Mouse (Mus musculus): ENCODE measurements at regions not wholly inside any gene's neighbourhood (a gene's known extent, or its start where the extent isn't known, plus 50 kb on each side); places are given as distances from the start of the nearest gene placed in this dataset.

- H3K4me1 ChIP-seq (ENCODE audit: control insufficient read depth in 1 of 2, insufficient read depth in 2 of 2, low read length in 2 of 2) = no peaks in the 10 kb centered on the region
- H3K27me3 ChIP-seq (ENCODE audit: control insufficient read depth in 1 of 2, insufficient read depth in 2 of 2, low read length in 2 of 2) = no peaks in the 10 kb centered on the region
- H3K4me3 ChIP-seq (ENCODE audit: control insufficient read depth in 1 of 2, insufficient read depth in 1 of 2, low read depth in 2 of 2, low read length in 2 of 2) = no peak overlapping the region
- no peak for DNase-seq (ENCODE audit: low read depth, low spot score)
- H3K27ac ChIP-seq (ENCODE audit: control insufficient read depth, low read depth, low read length) = no peak overlapping the region
- H3K36me3 ChIP-seq (ENCODE audit: control insufficient read depth in 1 of 2, insufficient read depth in 2 of 2, low read length in 2 of 2) = no peaks in the 10 kb centered on the region
- H3K9ac ChIP-seq (ENCODE audit: control insufficient read depth, low read depth, low read length, poor library complexity, severe bottlenecking) = no peak overlapping the region
- no peak for TF ChIP-seq MYB (IDR thresholded peaks at IDR 0.05; ENCODE audit: low read depth, low read length)
- H3K79me2 ChIP-seq (ENCODE audit: control insufficient read depth, insufficient read depth, low read length, poor library complexity) = no peaks in the 10 kb centered on the region
- no peaks in the 10 kb centered on the region for H3K9me3 ChIP-seq (replicated peaks; ENCODE audit: insufficient read depth, low read length)
These were observed 155.5 kb downstream of the Dusp6 start for GRCm38 (mm10) chr10:99418497-99418896.

- no peaks in the 10 kb centered on the region for H3K27me3 ChIP-seq (ENCODE audit: control insufficient read depth in 1 of 2, insufficient read depth in 2 of 2, low read length in 2 of 2)
- no peak for TF ChIP-seq POLR2AphosphoS5 (IDR thresholded peaks at IDR 0.05; ENCODE audit: borderline replicate concordance, low read depth, low read length)
- no peak for TF ChIP-seq TCF12 (IDR thresholded peaks at IDR 0.05; ENCODE audit: low read depth, low read length)
- TF ChIP-seq JUND (IDR thresholded peaks at IDR 0.05; ENCODE audit: low read depth, low read length) = no peak
- no peak for TF ChIP-seq POLR2A (IDR thresholded peaks at IDR 0.05; ENCODE audit: control insufficient read depth in 1 of 2, insufficient read depth in 1 of 2, low read depth in 1 of 2, low read length in 2 of 2, poor library complexity in 1 of 2)
- no peak for TF ChIP-seq RAD21 (IDR thresholded peaks at IDR 0.05; ENCODE audit: low read depth, low read length)
- TF ChIP-seq GABPA (IDR thresholded peaks at IDR 0.05; ENCODE audit: low read depth, low read length) = no peak
- no peak for TF ChIP-seq RCOR1 (IDR thresholded peaks at IDR 0.05; ENCODE audit: low read depth, low read length)
- TF ChIP-seq USF2 (IDR thresholded peaks at IDR 0.05; ENCODE audit: borderline replicate concordance in 1 of 2, insufficient read depth in 1 of 2, low read depth in 1 of 2, low read length in 2 of 2) = no peak
- TF ChIP-seq ZC3H11A (IDR thresholded peaks at IDR 0.05; ENCODE audit: low read depth, low read length) = no peak
- no peak for TF ChIP-seq ZKSCAN1 (IDR thresholded peaks at IDR 0.05; ENCODE audit: low read depth, low read length)
- no peak for TF ChIP-seq GATA1 (IDR thresholded peaks at IDR 0.05; ENCODE audit: low read depth, low read length)
- TF ChIP-seq UBTF (IDR thresholded peaks at IDR 0.05; ENCODE audit: borderline replicate concordance, insufficient read depth, low read depth, low read length) = no peak
- no peak for TF ChIP-seq SMC3 (IDR thresholded peaks at IDR 0.05; ENCODE audit: low read depth, low read length)
- TF ChIP-seq EP300 (IDR thresholded peaks at IDR 0.05; ENCODE audit: low read depth in 1 of 2, low read length in 2 of 2) = no peak
- TF ChIP-seq MAX (IDR thresholded peaks at IDR 0.05; ENCODE audit: low read length) = no peak
- TF ChIP-seq E2F4 (IDR thresholded peaks at IDR 0.05; ENCODE audit: borderline replicate concordance, low read depth, low read length) = no peak
- TF ChIP-seq ZMIZ1 (IDR thresholded peaks at IDR 0.05; ENCODE audit: low read depth, low read length) = no peak
- no peak for TF ChIP-seq ELF1 (IDR thresholded peaks at IDR 0.05; ENCODE audit: low read depth, low read length)
- no peak for TF ChIP-seq TBP (IDR thresholded peaks at IDR 0.05; ENCODE audit: low read depth, low read length)
- H3K4me1 ChIP-seq (ENCODE audit: control insufficient read depth in 1 of 2, insufficient read depth in 2 of 2, low read length in 2 of 2) = no peaks in the 10 kb centered on the region
- no peak overlapping the region for H3K4me3 ChIP-seq (ENCODE audit: control insufficient read depth in 1 of 2, insufficient read depth in 1 of 2, low read depth in 2 of 2, low read length in 2 of 2)
- H3K9me3 ChIP-seq (replicated peaks; ENCODE audit: insufficient read depth, low read length) = no peaks in the 10 kb centered on the region
- H3K79me2 ChIP-seq (ENCODE audit: control insufficient read depth, insufficient read depth, low read length, poor library complexity) = no peaks in the 10 kb centered on the region
- H3K36me3 ChIP-seq (ENCODE audit: control insufficient read depth in 1 of 2, insufficient read depth in 2 of 2, low read length in 2 of 2) = no peaks in the 10 kb centered on the region
- DNase-seq (ENCODE audit: low read depth, low spot score) = no peak
- no peak overlapping the region for H3K9ac ChIP-seq (ENCODE audit: control insufficient read depth, low read depth, low read length, poor library complexity, severe bottlenecking)
- H3K27ac ChIP-seq (ENCODE audit: control insufficient read depth, low read depth, low read length) = no peak overlapping the region
These were observed 156.5 kb downstream of the Dusp6 start for GRCm38 (mm10) chr10:99419532-99419931.

All from MEL (cell line).